Mouse (Mus musculus) CD4-positive, CD25-positive, alpha-beta regulatory T cell (primary cell): ENCODE measurements around the gene Fam173b. TPM values are rescaled to one million over a fixed set of nuclear protein-coding genes. Genes with fewer than 3 reads are reported as not detected.

ENCODE experiments used
- polyA plus RNA-seq: library from polyadenylated mRNA; unstranded; fragments of 100-300 nt; shearing (Covaris generic); gene quantifications from one replicate; pipeline ENCODE4 v1.2.1, GENCODE M21; 2017

The Fam173b gene
- polyA plus RNA-seq = 12.9 TPM

GRCm38 (mm10) chr15:31601646-31602374, at the start of gene Fam173b, which contains the start of gene Cct5:
Gene Fam173b (plus strand): TSS chr15:31601852.
Gene Cct5 (minus strand): TSS chr15:31601804.

GRCm38 (mm10) chr15:31565184-31565583, 36.5 kb upstream of the Fam173b start, which contains the start of gene Cmbl:
Gene Cmbl (plus strand): TSS chr15:31565389.

Other genes starting within 250 kb of the Fam173b start
- gene Ankrd33b, start 234.1 kb upstream of the Fam173b start, polyA plus RNA-seq = not detected
- not detected for gene Ropn1l, start 148.1 kb upstream of the Fam173b start, polyA plus RNA-seq
- 8.4 TPM for gene March6, start 70.8 kb upstream of the Fam173b start, polyA plus RNA-seq
- gene Cmbl, start 36.5 kb upstream of the Fam173b start, polyA plus RNA-seq = 0.25 TPM
- 357 TPM for gene Cct5, start within 50 bp of the Fam173b start, polyA plus RNA-seq